Mouse (Mus musculus) cerebellum, postnatal 14 days (tissue): ENCODE measurements around the gene Pus7.
"Not testable (repeated sequence)": the region's sequence is repeated elsewhere in the genome, so short reads cannot be mapped to it uniquely, and the experiment has no call there.

Source experiments
- DNase-seq, 2 experiments: peaks; one replicate each; pipeline ENCODE4 v3.0.0; 2021; ENCODE audit warnings: mixed read lengths in 2 of 2

The Pus7 gene

GRCm38 (mm10) chr5:23749882-23750281, 33.6 kb downstream of the Pus7 start:
- no peak for DNase-seq

- no peak for DNase-seq
Measured at GRCm38 (mm10) chr5:23743261-23743660, 40.2 kb downstream of the Pus7 start.

GRCm38 (mm10) chr5:23737111-23737510, 46.4 kb downstream of the Pus7 start:
- no peak for DNase-seq

- peak; percentile 26 to 63 for DNase-seq
Measured at GRCm38 (mm10) chr5:23736366-23736765, 47.1 kb downstream of the Pus7 start.

- DNase-seq, result no peak
Measured at GRCm38 (mm10) chr5:23721956-23722355, 61.6 kb downstream of the Pus7 start.

GRCm38 (mm10) chr5:23718881-23719328, 64.6 kb downstream of the Pus7 start:
- no peak for DNase-seq

GRCm38 (mm10) chr5:23718182-23718534, 65.4 kb downstream of the Pus7 start:
- DNase-seq, result no peak

GRCm38 (mm10) chr5:23717469-23718181, 65.9 kb downstream of the Pus7 start:
- DNase-seq, result no peak

GRCm38 (mm10) chr5:23713401-23714335, 69.8 kb downstream of the Pus7 start:
- no peak for DNase-seq

GRCm38 (mm10) chr5:23712130-23713001, 71.1 kb downstream of the Pus7 start:
- peak; percentile 84 to 86 for DNase-seq

GRCm38 (mm10) chr5:23711671-23712129, 71.8 kb downstream of the Pus7 start:
- peak; percentile 40 to 41 for DNase-seq

- no peak for DNase-seq
Measured at GRCm38 (mm10) chr5:23711244-23711643, 72.3 kb downstream of the Pus7 start.

GRCm38 (mm10) chr5:23709661-23710060, 73.8 kb downstream of the Pus7 start:
- DNase-seq, result peak in 1 of 2 experiments; percentile 8

- DNase-seq, result not testable (repeated sequence)
Measured at GRCm38 (mm10) chr5:23706601-23707597, 76.6 kb downstream of the Pus7 start.

GRCm38 (mm10) chr5:23697457-23697856, 86.1 kb downstream of the Pus7 start:
- DNase-seq, result no peak
